In the genomic region with DNA sequence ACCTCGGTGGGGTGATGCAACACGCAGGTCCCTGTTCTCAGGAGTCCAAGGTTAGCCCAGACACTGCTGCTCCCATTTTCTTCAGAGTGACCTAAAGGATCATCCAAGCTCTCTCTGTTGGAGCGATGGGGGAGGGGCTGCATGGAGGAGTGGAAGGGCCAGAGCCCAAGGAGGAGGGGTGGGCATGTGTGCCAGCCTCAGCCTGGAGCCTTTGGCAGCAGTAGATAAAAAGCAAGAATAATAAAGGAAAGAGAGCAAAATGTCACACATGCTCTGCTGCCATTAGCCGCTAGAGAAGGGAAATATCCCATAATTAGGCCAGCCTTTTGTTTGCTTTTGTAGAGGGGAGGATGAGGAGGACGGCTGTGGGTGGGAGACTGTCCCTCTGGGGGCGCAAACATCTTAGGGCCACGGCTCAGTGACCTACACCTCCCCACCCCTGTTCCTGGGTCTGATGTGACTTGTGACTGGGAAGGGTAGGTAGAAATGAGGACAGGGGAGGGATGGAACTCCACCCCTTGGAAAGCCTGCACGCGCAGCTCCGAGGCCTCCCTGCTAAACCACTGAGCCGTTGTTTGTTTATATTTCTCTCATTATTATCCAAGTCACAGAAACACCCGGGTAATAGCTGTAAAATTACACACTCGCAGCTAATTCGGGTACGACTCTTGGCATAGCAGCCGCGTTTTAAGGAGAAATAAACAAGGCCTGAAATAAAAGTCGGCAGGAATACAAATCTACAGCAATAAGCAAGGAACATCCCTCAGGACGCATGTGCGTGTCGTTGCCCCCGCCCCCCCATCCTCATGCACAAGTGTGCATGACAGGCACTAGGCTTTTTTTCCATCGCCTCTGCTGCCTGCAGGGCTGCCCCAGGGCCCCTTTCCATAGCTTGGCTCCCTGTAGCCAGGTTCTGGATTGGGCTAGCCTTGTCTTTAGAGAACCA, we compare ENCODE assay signal across 10 mouse cellular contexts.
DNase-seq lines count a peak whose midpoint lies in the region; ATAC-seq and TF ChIP-seq lines count a peak whose summit lies in the region.
"Had no signal": no experiment of that assay in that cellular context is flagged by ENCODE, and none has a peak within 500 bp of the region (broad histone marks: within the 10 kb centered on the region; RNA-seq: fewer than 3 reads in every experiment).

No protein-coding gene starts in this region.

- H3K4me3 ChIP-seq in hindbrain, embryonic 10.5 days = no peak overlapping the region
- H3K4me3 ChIP-seq in hindbrain, embryonic 11.5 days (ENCODE audit: low read depth, low read length) = no peak overlapping the region
- no peak overlapping the region for H3K4me3 ChIP-seq in limb, embryonic 13.5 days
- no peak overlapping the region for H3K4me3 ChIP-seq in thymus, adult 2 months (ENCODE audit: control insufficient read depth, insufficient read depth, low read length)
- H3K4me3 ChIP-seq: liver, embryonic 12.5 days had no signal

- ATAC-seq in hindbrain, embryonic 11.5 days (ENCODE audit: low FRiP score) = no peak
- no peak for ATAC-seq in limb, embryonic 13.5 days (ENCODE audit: low FRiP score, low read depth)
- no peak for ATAC-seq in monocyte, adult 5-6 weeks (replicated peaks; ENCODE audit: insufficient number of reproducible peaks, low FRiP score, low TSS enrichment, poor library complexity, severe bottlenecking)
- ATAC-seq: liver, embryonic 12.5 days had no signal

- H3K27ac ChIP-seq in hindbrain, embryonic 10.5 days = 0 out of 2 replicates have a peak overlapping the region, but pooled peaks have one; percentile 35
- no peak overlapping the region for H3K27ac ChIP-seq in hindbrain, embryonic 11.5 days (ENCODE audit: low read depth, low read length)
- H3K27ac ChIP-seq in limb, embryonic 13.5 days = no peak overlapping the region
- no peak overlapping the region for H3K27ac ChIP-seq in thymus, adult 2 months (ENCODE audit: control insufficient read depth, insufficient read depth, low read length)
- H3K27ac ChIP-seq: liver, embryonic 12.5 days had no signal

- no peak for DNase-seq in hindbrain, embryonic 10.5 days (ENCODE audit: low spot score)
- no peak for DNase-seq in hindbrain, embryonic 11.5 days (ENCODE audit: low spot score)
- DNase-seq in right cerebral cortex, postnatal 10 days (ENCODE audit: low spot score in 2 of 2) = peak; percentile 55 to 65
- no peak for DNase-seq in right cerebral cortex, postnatal 36 days (ENCODE audit: low spot score in 2 of 2)
- no peak for DNase-seq in thymus, adult 2 months
- no peak for DNase-seq in embryo, embryonic 11 days
- DNase-seq: cerebellum, adult 8-10 months had no signal

- H3K4me1 ChIP-seq in hindbrain, embryonic 10.5 days (replicated peaks) = peaks cover 18% of the 10 kb centered on the region
- H3K4me1 ChIP-seq in hindbrain, embryonic 11.5 days (replicated peaks; ENCODE audit: control insufficient read depth, insufficient read depth, low read length) = no peaks in the 10 kb centered on the region
- H3K4me1 ChIP-seq in limb, embryonic 13.5 days = peaks cover 8% of the 10 kb centered on the region; the same call in 1 of the 2 replicates
- H3K4me1 ChIP-seq in thymus, adult 2 months (replicated peaks; ENCODE audit: control insufficient read depth, insufficient read depth, low read length) = no peaks in the 10 kb centered on the region
- H3K4me1 ChIP-seq: liver, embryonic 12.5 days had no signal

- 69% methylated on average over 23 of the region's 23 CpGs for WGBS in hindbrain, embryonic 10.5 days
- 70% methylated on average over 23 of the region's 23 CpGs for WGBS in hindbrain, embryonic 11.5 days
- 37% methylated on average over 23 of the region's 23 CpGs for WGBS in limb, embryonic 13.5 days
- WGBS in thymus, adult 2 months = 86% methylated on average over 23 of the region's 23 CpGs

- TF ChIP-seq CTCF in thymus, adult 2 months (IDR thresholded peaks at IDR 0.05; ENCODE audit: borderline replicate concordance, control insufficient read depth, extremely low read depth, insufficient read depth, low read length, poor library complexity) = no peak

- H3K9ac ChIP-seq in hindbrain, embryonic 11.5 days (ENCODE audit: low read depth, low read length) = no peak overlapping the region
- H3K9ac ChIP-seq in limb, embryonic 13.5 days = no peak overlapping the region
- H3K9ac ChIP-seq: liver, embryonic 12.5 days had no signal

- H3K27me3 ChIP-seq in hindbrain, embryonic 10.5 days (ENCODE audit: insufficient read depth, poor library complexity, severe bottlenecking) = no peaks in the 10 kb centered on the region
- H3K27me3 ChIP-seq in hindbrain, embryonic 11.5 days (ENCODE audit: control insufficient read depth, insufficient read depth, low read length) = no peaks in the 10 kb centered on the region
- no peaks in the 10 kb centered on the region for H3K27me3 ChIP-seq in limb, embryonic 13.5 days
- H3K27me3 ChIP-seq in thymus, adult 2 months (ENCODE audit: control insufficient read depth, insufficient read depth, low read length) = no peaks in the 10 kb centered on the region

- H3K9me3 ChIP-seq in hindbrain, embryonic 10.5 days = no peaks in the 10 kb centered on the region
- H3K9me3 ChIP-seq in hindbrain, embryonic 11.5 days (ENCODE audit: control insufficient read depth, low read length) = no peaks in the 10 kb centered on the region
- H3K9me3 ChIP-seq in limb, embryonic 13.5 days = no peaks in the 10 kb centered on the region
- H3K9me3 ChIP-seq: liver, embryonic 12.5 days had no signal

- H3K4me2 ChIP-seq in hindbrain, embryonic 11.5 days (replicated peaks; ENCODE audit: low read depth, low read length) = no peak overlapping the region
- peak overlapping the region; percentile 25; the same call in 1 of the 2 replicates for H3K4me2 ChIP-seq in limb, embryonic 13.5 days (replicated peaks)
- H3K4me2 ChIP-seq: liver, embryonic 12.5 days had no signal

- no peaks in the 10 kb centered on the region for H3K36me3 ChIP-seq in hindbrain, embryonic 10.5 days
- H3K36me3 ChIP-seq in hindbrain, embryonic 11.5 days (ENCODE audit: control insufficient read depth, insufficient read depth, low read length) = no peaks in the 10 kb centered on the region
- no peaks in the 10 kb centered on the region for H3K36me3 ChIP-seq in limb, embryonic 13.5 days
- H3K36me3 ChIP-seq in thymus, adult 2 months (ENCODE audit: control insufficient read depth, insufficient read depth, low read length) = no peaks in the 10 kb centered on the region
- H3K36me3 ChIP-seq: liver, embryonic 12.5 days had no signal

- no peak for TF ChIP-seq POLR2A in thymus, adult 2 months (IDR thresholded peaks at IDR 0.05; ENCODE audit: control insufficient read depth, extremely low read depth, insufficient read depth, low read length, poor library complexity)

Comparison
In these comparisons a context has a peak if more than half of its experiments do, and no peak if none do; other contexts are left out.
1. DNase-seq: peak in right cerebral cortex, postnatal 10 days (2 of 2); none in hindbrain, embryonic 10.5 days (single experiment), hindbrain, embryonic 11.5 days (single experiment), right cerebral cortex, postnatal 36 days (0 of 2), thymus, adult 2 months (single experiment) and embryo, embryonic 11 days (single experiment).